Comparison of ENCODE assay signal across 8 mouse cellular contexts in the genomic region with DNA sequence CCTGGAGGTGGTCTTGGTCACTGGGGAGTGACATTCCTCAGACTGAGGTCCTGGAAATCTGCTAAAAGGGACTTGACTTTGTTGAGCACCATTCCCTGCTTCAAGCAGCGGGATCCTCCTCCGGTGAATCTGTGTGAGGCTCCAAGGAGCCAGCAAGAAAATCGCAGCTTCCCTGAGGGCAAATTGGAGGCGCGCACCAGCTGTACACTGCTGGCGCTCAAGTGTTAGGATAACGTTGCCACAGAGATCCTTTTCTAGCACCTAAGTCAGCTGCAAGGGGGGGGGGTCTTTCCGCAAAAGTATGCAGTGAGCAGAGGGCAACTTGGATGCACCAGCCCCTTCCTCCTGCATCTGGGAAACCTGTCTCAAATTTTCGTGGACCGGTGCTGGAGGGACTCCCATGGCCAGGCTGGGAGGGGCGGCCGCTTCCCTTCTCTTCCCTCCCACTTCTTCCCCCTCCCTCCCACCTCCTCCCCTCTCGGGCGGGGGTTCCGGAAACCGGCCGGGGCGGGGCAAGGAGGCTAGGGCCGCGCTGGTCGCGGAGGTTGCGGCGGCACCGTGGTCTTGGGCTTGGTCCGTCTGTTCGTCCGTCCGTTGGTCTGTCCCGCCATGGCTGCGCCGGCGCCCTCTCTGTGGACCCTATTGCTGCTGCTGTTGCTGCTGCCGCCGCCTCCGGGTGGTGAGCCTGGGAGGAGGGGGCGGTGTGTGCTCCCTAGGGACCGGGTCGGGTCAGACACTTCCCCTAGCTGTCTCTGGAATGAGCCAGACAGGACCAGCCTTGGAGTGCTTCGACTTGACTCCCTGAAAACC. TPM values are rescaled to one million over a fixed set of nuclear protein-coding genes. Genes with fewer than 3 reads are reported as not detected.
DNase-seq lines count a peak whose midpoint lies in the region; ATAC-seq lines count a peak whose summit lies in the region.

Gene Shisa5 (plus strand): TSS at position 480 of the 810 bp plus-strand sequence.

- H3K9me3 ChIP-seq in intestine, embryonic 14.5 days (ENCODE audit: control insufficient read depth, low read length): no peaks in the 10 kb centered on the region
- no peaks in the 10 kb centered on the region; the same call in 1 of the 2 replicates for H3K9me3 ChIP-seq in limb, embryonic 12.5 days
- no peaks in the 10 kb centered on the region for H3K9me3 ChIP-seq in midbrain, embryonic 12.5 days
- no peaks in the 10 kb centered on the region for H3K9me3 ChIP-seq in stomach, embryonic 16.5 days (replicated peaks; ENCODE audit: control insufficient read depth, low read length)

- no peaks in the 10 kb centered on the region for H3K27me3 ChIP-seq in intestine, embryonic 14.5 days (replicated peaks; ENCODE audit: control insufficient read depth, insufficient read depth, low read length)
- no peaks in the 10 kb centered on the region for H3K27me3 ChIP-seq in limb, embryonic 12.5 days
- H3K27me3 ChIP-seq in midbrain, embryonic 12.5 days: 0 out of 2 replicates have a peak, but pooled peaks cover 9% of the 10 kb centered on the region
- no peaks in the 10 kb centered on the region for H3K27me3 ChIP-seq in stomach, embryonic 16.5 days (ENCODE audit: control insufficient read depth, insufficient read depth, low read length)

- peak within 1 kb of the TSS; percentile 62 for H3K9ac ChIP-seq in intestine, embryonic 14.5 days (ENCODE audit: low read length)
- peak within 1 kb of the TSS; percentile 78 for H3K9ac ChIP-seq in limb, embryonic 12.5 days (replicated peaks)
- H3K9ac ChIP-seq in midbrain, embryonic 12.5 days (replicated peaks): peak within 1 kb of the TSS; percentile 76
- peak within 1 kb of the TSS; percentile 90 for H3K9ac ChIP-seq in stomach, embryonic 16.5 days (ENCODE audit: low read length)

- H3K36me3 ChIP-seq in intestine, embryonic 14.5 days (ENCODE audit: control insufficient read depth, insufficient read depth, low read length): no peaks in the 10 kb centered on the region
- no peaks in the 10 kb centered on the region for H3K36me3 ChIP-seq in limb, embryonic 12.5 days
- no peaks in the 10 kb centered on the region for H3K36me3 ChIP-seq in midbrain, embryonic 12.5 days
- no peaks in the 10 kb centered on the region for H3K36me3 ChIP-seq in stomach, embryonic 16.5 days (ENCODE audit: control insufficient read depth, insufficient read depth, low read length)

- H3K27ac ChIP-seq in intestine, embryonic 14.5 days (ENCODE audit: low read depth): peak within 1 kb of the TSS; percentile 66
- H3K27ac ChIP-seq in limb, embryonic 12.5 days: peak within 1 kb of the TSS; percentile 64; the same call in 1 of the 2 replicates
- no peak within 1 kb of the TSS; the same call in 1 of the 2 replicates for H3K27ac ChIP-seq in midbrain, embryonic 12.5 days (replicated peaks)
- peak within 1 kb of the TSS; percentile 84 for H3K27ac ChIP-seq in stomach, embryonic 16.5 days (ENCODE audit: low read length)

- peak within 1 kb of the TSS; percentile 65 for H3K4me3 ChIP-seq in intestine, embryonic 14.5 days (ENCODE audit: low read depth, low read length)
- peak within 1 kb of the TSS; percentile 75 for H3K4me3 ChIP-seq in limb, embryonic 12.5 days (replicated peaks)
- H3K4me3 ChIP-seq in midbrain, embryonic 12.5 days: peak within 1 kb of the TSS; percentile 69
- peak within 1 kb of the TSS; percentile 82 for H3K4me3 ChIP-seq in stomach, embryonic 16.5 days (replicated peaks; ENCODE audit: low read length)

- under 1% methylated on average over 36 of the region's 40 CpGs for WGBS in intestine, embryonic 14.5 days
- WGBS in limb, embryonic 12.5 days: under 1% methylated on average over 40 of the region's 40 CpGs
- 1% methylated on average over 39 of the region's 40 CpGs for WGBS in midbrain, embryonic 12.5 days
- 0% methylated on average over 38 of the region's 40 CpGs for WGBS in stomach, embryonic 16.5 days

- no peak for DNase-seq in layer of hippocampus, adult 8-10 months (ENCODE audit: low spot score in 2 of 2)
- no peak for DNase-seq in layer of hippocampus, adult 9-11 months
- peak; percentile 80 to 85 for DNase-seq in gastrocnemius, postnatal 4 days (ENCODE audit: low spot score in 2 of 2)
- DNase-seq in intestine, embryonic 14.5 days (ENCODE audit: low spot score): peak; percentile 91

- H3K4me2 ChIP-seq in intestine, embryonic 14.5 days (ENCODE audit: low read length): peak within 1 kb of the TSS; percentile 77
- peak within 1 kb of the TSS; percentile 80 for H3K4me2 ChIP-seq in limb, embryonic 12.5 days
- peak within 1 kb of the TSS; percentile 89 for H3K4me2 ChIP-seq in midbrain, embryonic 12.5 days (replicated peaks)
- H3K4me2 ChIP-seq in stomach, embryonic 16.5 days (ENCODE audit: low read depth, low read length): peak within 1 kb of the TSS; percentile 71

- peak; percentile 91 for ATAC-seq in common myeloid progenitor, adult 5-6 weeks (replicated peaks; ENCODE audit: low read depth, poor library complexity, severe bottlenecking)
- peak; percentile 86 for ATAC-seq in intestine, embryonic 14.5 days (replicated peaks; ENCODE audit: low FRiP score, low TSS enrichment, low read depth)
- ATAC-seq in limb, embryonic 12.5 days (ENCODE audit: insufficient number of reproducible peaks, insufficient read depth, low FRiP score, low TSS enrichment, low read depth): peak; percentile 89
- peak; percentile 82 for ATAC-seq in midbrain, embryonic 12.5 days (ENCODE audit: low FRiP score, low read depth)
- ATAC-seq in stomach, embryonic 16.5 days (ENCODE audit: insufficient read depth, low FRiP score): peak; percentile 88

- peaks cover 21% of the 10 kb centered on the region for H3K4me1 ChIP-seq in intestine, embryonic 14.5 days (replicated peaks; ENCODE audit: control insufficient read depth, insufficient read depth, low read length)
- peaks cover 29% of the 10 kb centered on the region for H3K4me1 ChIP-seq in limb, embryonic 12.5 days (replicated peaks)
- peaks cover 13% of the 10 kb centered on the region for H3K4me1 ChIP-seq in midbrain, embryonic 12.5 days
- peaks cover 17% of the 10 kb centered on the region for H3K4me1 ChIP-seq in stomach, embryonic 16.5 days (ENCODE audit: control insufficient read depth, insufficient read depth, low read length)

RNA-seq across cellular contexts. Expression of gene Shisa5, which starts in this region (rescaled TPM):
- total RNA-seq in layer of hippocampus, adult 8-10 months (2022): 10 to 100 TPM; 56.6 to 94.6 (median 77.2) TPM
- total RNA-seq in common myeloid progenitor, adult 5-6 weeks (2017): 49.7 and 54.1 TPM in 2 replicates
- total RNA-seq in gastrocnemius, postnatal 4 days (2021): 10 to 100 TPM; 50.6 to 54.3 TPM
- polyA plus RNA-seq in intestine, embryonic 14.5 days (2014; fragmentation: Nextera tagmentation; extraction: Ambion mirVana): 80.8 and 85.8 TPM in 2 replicates
- 49.1 and 55.2 TPM in 2 replicates for polyA plus RNA-seq in limb, embryonic 12.5 days (2016; fragmentation: Nextera tagmentation; extraction: Ambion mirVana)
- 38.3 and 42.4 TPM in 2 replicates for polyA plus RNA-seq in midbrain, embryonic 12.5 days (2016; fragmentation: Nextera tagmentation; extraction: Ambion mirVana)
- 132 and 161 TPM in 2 replicates for polyA plus RNA-seq in stomach, embryonic 16.5 days (2015; fragmentation: Nextera tagmentation; extraction: Ambion mirVana)

Comparison
In these comparisons a context has a peak if more than half of its experiments do, and no peak if none do; other contexts are left out.
1. DNase-seq: peak in gastrocnemius, postnatal 4 days (2 of 2) and intestine, embryonic 14.5 days (single experiment); none in layer of hippocampus, adult 8-10 months (0 of 2) and layer of hippocampus, adult 9-11 months (single experiment).
2. Peak in every context shown above with its lines, with median percentiles within 50 percentile points of each other: ATAC-seq, H3K4me2 ChIP-seq, H3K4me3 ChIP-seq and H3K9ac ChIP-seq.